Mouse (Mus musculus) forebrain, embryonic 15.5 days (tissue): ENCODE measurements at regions not wholly inside any gene's neighbourhood (a gene's known extent, or its start where the extent isn't known, plus 50 kb on each side); places are given as distances from the start of the nearest gene placed in this dataset.
"Not testable (repeated sequence)": the region's sequence is repeated elsewhere in the genome, so short reads cannot be mapped to it uniquely, and the experiment has no call there.

ENCODE experiments used
- ATAC-seq: fragments of 200-750 bp; cut with Nextera tagmentation; replicated peaks from 2 replicates; pipeline ENCODE4 v1.8.0; 2017; ENCODE audit warnings: mild to moderate bottlenecking, moderate TSS enrichment, moderate library complexity
- H3K27ac ChIP-seq: fragments of 300-500 bp; sonication (generic); replicated peaks from 2 replicates; pipeline ENCODE4 v1.5.1; 2015; ENCODE audit warnings: mild to moderate bottlenecking, inconsistent platforms
- H3K27me3 ChIP-seq: fragments of 300-500 bp; sonication (generic); 2 replicates; pipeline ENCODE4 v1.6.1; 2015; ENCODE audit warnings: inconsistent platforms
- H3K36me3 ChIP-seq: fragments of 300-500 bp; sonication (generic); 2 replicates; pipeline ENCODE4 v1.6.1; 2015; ENCODE audit warnings: mild to moderate bottlenecking, inconsistent platforms
- H3K4me1 ChIP-seq: fragments of 300-500 bp; sonication (generic); 2 replicates; pipeline ENCODE4 v1.6.1; 2015; ENCODE audit warnings: inconsistent platforms
- H3K4me2 ChIP-seq: fragments of 300-500 bp; sonication (generic); replicated peaks from 2 replicates; pipeline ENCODE4 v1.6.1; 2015; ENCODE audit warnings: mild to moderate bottlenecking, inconsistent platforms
- H3K4me3 ChIP-seq: fragments of 300-500 bp; sonication (generic); 2 replicates; pipeline ENCODE4 v1.5.1; 2015; ENCODE audit warnings: mild to moderate bottlenecking, inconsistent platforms
- H3K9ac ChIP-seq: fragments of 300-500 bp; sonication (generic); replicated peaks from 2 replicates; pipeline ENCODE4 v1.6.1; 2015; ENCODE audit warnings: mild to moderate bottlenecking, inconsistent platforms
- H3K9me3 ChIP-seq: fragments of 300-500 bp; sonication (generic); 2 replicates; pipeline ENCODE4 v1.6.1; 2016; ENCODE audit warnings: inconsistent platforms
- WGBS: fragments of 180-500 bp; shearing (Covaris S2); methylation state at CpG from one replicate; pipeline ENCODE4 v1.1.7; 2015; ENCODE audit warnings: mixed read lengths; 5-methylcytosine and 5-hydroxymethylcytosine counted together

DNA sequence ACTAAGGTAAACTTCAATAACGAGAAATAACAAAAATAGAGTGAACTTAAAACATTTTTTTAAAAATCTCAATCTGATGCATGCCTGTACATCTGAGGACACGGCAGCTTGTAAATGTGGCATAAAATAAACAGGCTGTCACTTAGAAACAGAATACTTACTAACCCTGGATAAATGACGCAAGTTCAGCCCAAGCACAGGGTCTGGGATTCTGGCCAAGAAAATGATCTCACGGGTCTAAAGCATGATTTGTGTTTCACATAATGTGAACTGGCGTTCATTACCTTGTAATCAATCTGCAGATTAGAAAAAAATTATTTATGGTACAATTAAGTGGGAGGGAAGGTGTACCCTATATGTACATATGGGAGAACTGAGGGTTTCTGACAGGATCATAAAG lies 512.1 kb upstream of the Vrk2 start:
- ATAC-seq = no peak
- Histone ChIP-seq H3K9me3 (no peaks in the 10 kb centered on the region), H3K4me3 (no peak overlapping the region), H3K4me2 (no peak overlapping the region), H3K9ac (no peak overlapping the region), H3K4me1 (peaks cover 4% of the 10 kb centered on the region), H3K27me3 (no peaks in the 10 kb centered on the region), H3K36me3 (no peaks in the 10 kb centered on the region), H3K27ac (no peak overlapping the region)
- 43% methylated on average over 5 of the region's 5 CpGs for WGBS

DNA sequence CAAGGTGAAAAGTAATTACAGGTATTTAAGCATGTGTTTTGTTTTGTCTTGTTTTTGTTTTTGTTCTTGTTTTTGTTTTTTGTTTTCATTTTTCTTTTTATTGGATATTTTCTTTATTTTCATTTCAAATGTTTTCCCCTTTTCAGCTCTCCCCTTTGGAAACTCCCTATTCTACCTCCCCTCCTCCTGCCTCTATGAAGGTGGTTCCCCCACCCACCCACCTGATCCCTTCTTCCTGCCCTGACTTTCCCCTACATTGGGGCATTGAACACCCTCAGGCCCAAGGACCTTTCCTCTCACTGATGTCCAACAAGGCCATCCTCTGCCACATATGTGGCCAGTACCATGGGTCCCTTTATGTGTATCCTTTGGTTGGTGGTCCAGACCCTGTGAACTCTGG lies 509.1 kb upstream of the Vrk2 start:
- ATAC-seq = no peak
- no peak overlapping the region for H3K27ac ChIP-seq
- H3K36me3 ChIP-seq = no peaks in the 10 kb centered on the region
- H3K4me1 ChIP-seq = peaks cover 4% of the 10 kb centered on the region
- H3K9ac ChIP-seq = no peak overlapping the region
- no peaks in the 10 kb centered on the region for H3K9me3 ChIP-seq
- H3K4me2 ChIP-seq = no peak overlapping the region
- no peak overlapping the region for H3K4me3 ChIP-seq
- no peaks in the 10 kb centered on the region for H3K27me3 ChIP-seq

GRCm38 (mm10) chr11:27102045-27102444 lies 508.2 kb upstream of the Vrk2 start:
- no peak overlapping the region for H3K4me3 ChIP-seq
- no peaks in the 10 kb centered on the region for H3K27me3 ChIP-seq
- H3K9me3 ChIP-seq = no peaks in the 10 kb centered on the region
- ATAC-seq = no peak
- no peak overlapping the region for H3K9ac ChIP-seq
- WGBS = 97% methylated on average over 2 of the region's 2 CpGs
- peaks cover 4% of the 10 kb centered on the region for H3K4me1 ChIP-seq
- H3K36me3 ChIP-seq = no peaks in the 10 kb centered on the region
- H3K27ac ChIP-seq = no peak overlapping the region
- no peak overlapping the region for H3K4me2 ChIP-seq

DNA sequence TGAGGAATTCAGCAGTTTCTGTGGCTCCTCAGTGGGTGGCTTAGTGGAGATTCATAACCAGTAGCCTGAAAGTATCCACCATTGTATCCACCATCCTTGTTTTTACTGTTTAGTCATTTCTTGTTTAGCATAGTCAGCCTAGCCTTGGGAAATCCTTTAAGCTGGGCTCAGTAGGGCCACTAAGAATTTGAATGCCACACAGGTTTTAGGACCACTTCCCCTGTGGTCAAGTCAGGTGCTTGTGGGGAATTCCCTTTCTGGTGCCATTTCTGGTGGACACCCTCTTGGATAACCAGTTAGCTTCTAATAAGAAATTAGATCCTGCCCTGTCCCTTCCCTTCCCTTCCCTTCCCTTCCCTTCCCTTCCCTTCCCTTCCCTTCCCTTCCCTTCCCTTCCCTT lies 502.8 kb upstream of the Vrk2 start:
- no peak overlapping the region for H3K27ac ChIP-seq
- H3K4me1 ChIP-seq = no peaks in the 10 kb centered on the region
- no peaks in the 10 kb centered on the region for H3K9me3 ChIP-seq
- no peaks in the 10 kb centered on the region for H3K36me3 ChIP-seq
- H3K27me3 ChIP-seq = no peaks in the 10 kb centered on the region
- H3K4me2 ChIP-seq = no peak overlapping the region
- no peak for ATAC-seq
- H3K4me3 ChIP-seq = no peak overlapping the region
- no peak overlapping the region for H3K9ac ChIP-seq

- H3K9me3 ChIP-seq, H3K4me3 ChIP-seq: not testable (repeated sequence)
Observed at GRCm38 (mm10) chr11:27095460-27095859, 501.7 kb upstream of the Vrk2 start.

DNA sequence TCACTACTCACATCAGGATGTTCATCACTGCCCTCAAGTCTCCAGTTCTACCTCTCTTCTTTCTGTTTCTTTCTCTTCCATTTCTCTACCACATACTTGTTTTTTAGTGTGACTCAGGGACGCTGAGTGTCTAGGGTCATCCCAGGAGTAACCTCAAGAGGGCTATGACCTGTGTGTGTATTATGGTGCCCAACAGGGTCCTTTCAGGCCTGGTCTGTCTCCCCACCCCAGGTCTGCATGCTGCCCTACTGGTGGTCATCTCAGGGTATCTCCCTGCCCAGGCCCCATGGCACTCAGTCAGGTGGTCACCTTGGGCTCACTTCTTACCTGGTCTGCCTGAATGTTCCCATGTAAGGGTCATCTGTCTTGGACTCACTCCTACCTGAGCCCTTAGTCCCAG lies 492.7 kb upstream of the Vrk2 start:
- Histone ChIP-seq H3K4me2 (no peak overlapping the region), H3K4me1 (no peaks in the 10 kb centered on the region), H3K4me3 (no peak overlapping the region), H3K9ac (no peak overlapping the region), H3K27ac (no peak overlapping the region), H3K27me3 (no peaks in the 10 kb centered on the region), H3K36me3 (no peaks in the 10 kb centered on the region), H3K9me3 (no peaks in the 10 kb centered on the region)
- no peak for ATAC-seq
- 81% methylated on average over 1 of the region's 1 CpGs for WGBS

More at GRCm38 (mm10) chr11:27095460-27095859, 501.7 kb upstream of the Vrk2 start:
- H3K36me3 ChIP-seq, H3K27me3 ChIP-seq, ATAC-seq, H3K27ac ChIP-seq, H3K9ac ChIP-seq, H3K4me1 ChIP-seq, H3K4me2 ChIP-seq: not testable (repeated sequence)

DNA sequence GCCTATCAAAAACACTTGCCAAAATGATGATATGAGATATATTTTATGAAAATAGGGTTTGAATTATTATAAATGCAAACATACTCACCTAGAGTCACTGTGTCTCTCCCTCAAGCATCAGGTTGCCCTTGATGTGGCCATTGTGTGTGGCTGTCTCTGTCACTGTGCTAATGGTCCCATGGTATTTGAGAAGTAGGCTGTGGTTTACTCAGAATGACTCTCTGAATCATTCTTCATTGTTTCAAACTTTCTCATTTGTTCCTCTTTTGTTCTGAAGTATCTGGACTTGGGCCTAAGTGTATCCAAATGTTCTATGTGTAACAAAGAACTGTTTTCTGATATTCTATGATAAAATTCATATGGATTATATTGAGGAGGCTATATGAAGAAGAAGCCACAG lies 487.4 kb upstream of the Vrk2 start:
- Histone ChIP-seq H3K27ac (no peak overlapping the region), H3K36me3 (no peaks in the 10 kb centered on the region), H3K4me3 (no peak overlapping the region), H3K9me3 (no peaks in the 10 kb centered on the region), H3K9ac (no peak overlapping the region), H3K4me1 (no peaks in the 10 kb centered on the region), H3K4me2 (no peak overlapping the region), H3K27me3 (no peaks in the 10 kb centered on the region)
- ATAC-seq = no peak

DNA sequence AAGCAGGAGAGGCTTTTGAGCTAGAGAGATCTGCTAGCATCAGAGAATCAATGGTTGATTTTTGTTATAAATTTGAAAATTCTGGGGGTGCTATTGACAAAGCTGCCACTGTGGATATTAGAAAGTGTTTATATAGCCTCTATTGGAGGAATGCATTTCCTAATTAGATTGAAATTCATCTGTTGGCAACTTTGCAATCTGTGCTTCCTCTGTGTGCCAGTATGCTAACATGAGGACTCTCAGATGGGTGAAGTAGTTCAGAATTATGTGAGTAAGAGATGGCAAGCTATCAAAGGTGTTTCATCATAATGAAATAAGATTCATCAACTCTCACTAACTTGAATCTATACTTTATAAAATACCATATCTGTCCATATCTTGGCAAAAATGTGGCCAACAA lies 476.6 kb upstream of the Vrk2 start:
- Histone ChIP-seq H3K4me3 (no peak overlapping the region), H3K4me2 (no peak overlapping the region), H3K9me3 (no peaks in the 10 kb centered on the region), H3K9ac (no peak overlapping the region), H3K27ac (0 out of 2 replicates have a peak overlapping the region, but pooled peaks have one; percentile 15), H3K36me3 (no peaks in the 10 kb centered on the region), H3K27me3 (no peaks in the 10 kb centered on the region), H3K4me1 (no peaks in the 10 kb centered on the region)
- no peak for ATAC-seq

GRCm38 (mm10) chr11:27027243-27027852 lies 433.5 kb upstream of the Vrk2 start:
- Histone ChIP-seq H3K9ac (no peak overlapping the region), H3K4me1 (no peaks in the 10 kb centered on the region), H3K36me3 (no peaks in the 10 kb centered on the region), H3K9me3 (no peaks in the 10 kb centered on the region), H3K4me3 (no peak overlapping the region), H3K27me3 (no peaks in the 10 kb centered on the region), H3K4me2 (no peak overlapping the region), H3K27ac (no peak overlapping the region)
- WGBS = 86% methylated on average over 1 of the region's 1 CpGs
- ATAC-seq = no peak

DNA sequence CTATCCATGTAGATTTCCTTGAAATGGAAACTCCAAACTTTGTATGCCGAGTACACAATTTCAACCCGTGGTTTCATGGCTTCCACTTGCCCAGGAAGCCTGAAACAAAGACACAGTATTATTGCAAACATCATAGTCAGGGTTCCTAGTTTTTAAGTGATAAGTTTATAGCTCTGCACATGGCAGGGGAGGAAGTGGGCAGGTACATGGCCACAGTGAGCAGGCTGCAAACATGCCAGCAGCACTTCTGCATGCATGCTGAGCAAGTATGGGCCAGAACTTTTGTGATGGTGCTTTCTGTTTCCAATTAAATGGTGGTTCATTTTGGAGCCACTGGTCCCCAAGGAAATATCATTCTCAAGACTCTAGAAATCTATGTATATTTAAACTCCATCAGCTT lies 431.7 kb upstream of the Vrk2 start:
- 92% methylated on average over 2 of the region's 2 CpGs for WGBS
- Histone ChIP-seq H3K9ac (no peak overlapping the region), H3K4me1 (no peaks in the 10 kb centered on the region), H3K4me2 (no peak overlapping the region), H3K27me3 (no peaks in the 10 kb centered on the region), H3K36me3 (no peaks in the 10 kb centered on the region), H3K4me3 (no peak overlapping the region), H3K9me3 (no peaks in the 10 kb centered on the region), H3K27ac (no peak overlapping the region)
- no peak for ATAC-seq

DNA sequence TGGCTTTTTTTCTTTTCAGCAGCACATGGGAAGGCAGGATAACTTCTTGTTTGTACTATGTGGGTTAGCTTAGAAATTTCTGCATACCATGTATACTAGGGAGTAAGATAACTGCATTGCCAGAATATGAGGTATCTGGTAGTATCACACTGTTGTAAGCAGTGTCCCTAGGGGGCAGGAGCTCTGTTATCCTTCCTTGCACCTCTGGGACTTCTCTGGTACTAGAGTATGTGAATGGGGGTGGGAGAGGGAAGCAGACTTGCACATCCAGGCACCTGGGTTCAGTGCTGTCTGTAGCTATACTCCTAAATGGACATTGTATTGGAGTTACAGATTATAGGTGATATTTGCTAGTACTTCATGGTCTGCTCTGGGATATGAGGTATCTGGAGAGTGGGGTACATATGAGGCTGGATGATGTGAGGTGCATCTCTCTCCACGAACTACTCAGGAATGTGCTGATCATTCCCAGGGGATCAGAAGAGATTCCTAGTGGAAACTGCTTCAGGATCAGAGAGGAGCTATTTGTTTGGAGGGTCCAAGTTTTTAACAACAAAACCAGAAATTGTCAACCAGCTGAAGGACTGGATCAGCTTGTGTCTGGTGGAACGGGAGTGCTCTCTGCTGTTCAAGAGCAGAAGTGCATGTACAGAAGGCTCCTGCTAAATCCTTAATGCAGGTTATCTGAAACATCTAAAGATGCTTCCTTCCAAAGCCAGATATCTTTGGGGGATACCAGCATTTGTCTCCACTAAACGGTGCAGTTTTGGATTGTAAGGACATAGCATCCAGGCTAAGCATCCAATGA lies 402.7 kb upstream of the Vrk2 start:
- 22% methylated on average over 3 of the region's 3 CpGs for WGBS
- ATAC-seq = peak; percentile 60
- no peak overlapping the region for H3K9ac ChIP-seq
- no peaks in the 10 kb centered on the region for H3K9me3 ChIP-seq
- H3K36me3 ChIP-seq = no peaks in the 10 kb centered on the region
- 0 out of 2 replicates have a peak overlapping the region, but pooled peaks have one; percentile 16 for H3K27ac ChIP-seq
- H3K4me1 ChIP-seq = 0 out of 2 replicates have a peak, but pooled peaks cover 4% of the 10 kb centered on the region
- no peak overlapping the region for H3K4me2 ChIP-seq
- H3K27me3 ChIP-seq = no peaks in the 10 kb centered on the region
- H3K4me3 ChIP-seq = no peak overlapping the region

DNA sequence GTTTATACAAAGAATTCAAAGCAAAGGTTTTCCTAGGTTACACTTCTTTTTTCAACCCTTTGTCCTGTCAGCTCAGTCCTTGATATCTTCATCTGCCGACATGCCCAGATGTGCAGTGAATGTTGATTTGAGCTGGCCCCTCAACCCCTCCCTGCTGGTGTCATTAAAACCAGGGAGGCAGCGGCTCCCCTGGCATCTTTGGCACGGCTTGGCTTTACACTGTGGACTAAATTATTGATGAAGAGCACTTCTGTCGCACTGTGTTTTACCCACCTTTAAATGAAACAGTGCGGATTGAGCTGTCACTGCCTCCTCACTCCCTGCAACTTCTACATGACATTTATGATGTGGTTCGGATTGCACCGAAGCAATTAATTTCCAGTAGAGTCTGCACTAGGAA lies 387.4 kb upstream of the Vrk2 start:
- no peaks in the 10 kb centered on the region for H3K4me1 ChIP-seq
- no peaks in the 10 kb centered on the region for H3K27me3 ChIP-seq
- H3K9ac ChIP-seq = no peak overlapping the region
- H3K27ac ChIP-seq = no peak overlapping the region
- no peaks in the 10 kb centered on the region for H3K36me3 ChIP-seq
- WGBS = 43% methylated on average over 7 of the region's 7 CpGs
- no peak overlapping the region for H3K4me3 ChIP-seq
- ATAC-seq = no peak
- no peaks in the 10 kb centered on the region for H3K9me3 ChIP-seq
- H3K4me2 ChIP-seq = no peak overlapping the region

GRCm38 (mm10) chr11:26972533-26973081 lies 378.8 kb upstream of the Vrk2 start:
- Histone ChIP-seq H3K4me3 (no peak overlapping the region), H3K4me1 (no peaks in the 10 kb centered on the region), H3K9ac (no peak overlapping the region), H3K9me3 (no peaks in the 10 kb centered on the region), H3K36me3 (no peaks in the 10 kb centered on the region), H3K27me3 (no peaks in the 10 kb centered on the region), H3K27ac (peak overlapping the region; percentile 42; the same call in 1 of the 2 replicates), H3K4me2 (no peak overlapping the region)
- WGBS = 76% methylated on average over 8 of the region's 8 CpGs
- ATAC-seq = no peak
